Mouse (Mus musculus) cerebellum, postnatal 14 days (tissue): ENCODE measurements around the gene Fbrsl1.

ENCODE experiments used
- DNase-seq, 2 experiments: peaks; one replicate each; pipeline ENCODE4 v3.0.0; 2021; ENCODE audit warnings: mixed read lengths in 2 of 2

The Fbrsl1 gene

GRCm38 (mm10) chr5:110410386-110410785 lies 37.9 kb downstream of the Fbrsl1 start:
- peak; percentile 62 to 71 for DNase-seq

GRCm38 (mm10) chr5:110408967-110409366 lies 39.3 kb downstream of the Fbrsl1 start:
- DNase-seq, result no peak

GRCm38 (mm10) chr5:110406065-110406714 lies 42.1 kb downstream of the Fbrsl1 start:
- no peak for DNase-seq

- no peak for DNase-seq
These were observed 44.4 kb downstream of the Fbrsl1 start for GRCm38 (mm10) chr5:110403931-110404330.

- no peak for DNase-seq
These were observed 45.7 kb downstream of the Fbrsl1 start for GRCm38 (mm10) chr5:110402557-110402956.

GRCm38 (mm10) chr5:110401101-110401500 lies 47.2 kb downstream of the Fbrsl1 start:
- peak; percentile 69 to 72 for DNase-seq

GRCm38 (mm10) chr5:110395006-110395661 lies 53.2 kb downstream of the Fbrsl1 start:
- peak; percentile 77 to 90 for DNase-seq

- peak; percentile 81 to 85 for DNase-seq
These were observed 55.6 kb downstream of the Fbrsl1 start for GRCm38 (mm10) chr5:110392727-110393126.

- DNase-seq, result peak; percentile 90 to 91
These were observed 57.7 kb downstream of the Fbrsl1 start for GRCm38 (mm10) chr5:110390631-110391030.

- DNase-seq, result no peak
These were observed 61.0 kb downstream of the Fbrsl1 start for GRCm38 (mm10) chr5:110387332-110387731.

- DNase-seq, result peak; percentile 75 to 79
These were observed 61.7 kb downstream of the Fbrsl1 start for GRCm38 (mm10) chr5:110386371-110387330.

GRCm38 (mm10) chr5:110385263-110385662 lies 63.0 kb downstream of the Fbrsl1 start:
- DNase-seq, result no peak

- DNase-seq, result peak; percentile 42 to 49
These were observed 63.8 kb downstream of the Fbrsl1 start for GRCm38 (mm10) chr5:110384491-110384890.

GRCm38 (mm10) chr5:110379823-110380222 lies 68.5 kb downstream of the Fbrsl1 start:
- DNase-seq, result no peak

GRCm38 (mm10) chr5:110379086-110379485 lies 69.2 kb downstream of the Fbrsl1 start:
- no peak for DNase-seq

- no peak for DNase-seq
These were observed 70.1 kb downstream of the Fbrsl1 start for GRCm38 (mm10) chr5:110378181-110378583.

- peak; percentile 93 to 97 for DNase-seq
These were observed 71.4 kb downstream of the Fbrsl1 start for GRCm38 (mm10) chr5:110376802-110377433.

- peak in 1 of 2 experiments; percentile 30 for DNase-seq
These were observed 84.3 kb downstream of the Fbrsl1 start for GRCm38 (mm10) chr5:110363822-110364545.

- peak; percentile 66 to 74 for DNase-seq
These were observed 85.0 kb downstream of the Fbrsl1 start for GRCm38 (mm10) chr5:110363179-110363821.

GRCm38 (mm10) chr5:110362813-110363178 lies 85.5 kb downstream of the Fbrsl1 start:
- DNase-seq, result no peak

GRCm38 (mm10) chr5:110361465-110361864 lies 86.8 kb downstream of the Fbrsl1 start:
- DNase-seq, result no peak
